Mouse (Mus musculus) forebrain, embryonic 11.5 days (tissue): ENCODE data around the gene Prkce. TPM values are rescaled to one million over a fixed set of nuclear protein-coding genes. Genes with fewer than 3 reads are reported as not detected.

Source experiments
- ATAC-seq: fragments of 200-750 bp; cut with Nextera tagmentation; replicated peaks from 2 replicates; pipeline ENCODE4 v1.8.0; 2017; ENCODE audit warnings: moderate TSS enrichment; ENCODE audit not compliant: low FRiP score
- DNase-seq: peaks from one replicate; pipeline ENCODE4 v3.0.0-alpha.2; 2017; ENCODE audit warnings: low spot score
- H3K27ac ChIP-seq: fragments of 300-500 bp; sonication (generic); 2 replicates; pipeline ENCODE4 v1.5.1; 2014; ENCODE audit warnings: low read depth, low read length
- H3K27me3 ChIP-seq: fragments of 300-500 bp; sonication (generic); 2 replicates; pipeline ENCODE4 v1.6.1; 2014; ENCODE audit warnings: mild to moderate bottlenecking, low read length, mixed read lengths; ENCODE audit not compliant: control insufficient read depth, insufficient read depth
- H3K36me3 ChIP-seq: fragments of 300-500 bp; sonication (generic); 2 replicates; pipeline ENCODE4 v1.6.1; 2014; ENCODE audit warnings: mild to moderate bottlenecking, low read length, moderate library complexity, mixed read lengths; ENCODE audit not compliant: control insufficient read depth, insufficient read depth
- H3K4me1 ChIP-seq: fragments of 300-500 bp; sonication (generic); replicated peaks from 2 replicates; pipeline ENCODE4 v1.6.1; 2014; ENCODE audit warnings: low read length, mixed read lengths; ENCODE audit not compliant: control insufficient read depth, insufficient read depth
- H3K4me2 ChIP-seq: fragments of 300-500 bp; sonication (generic); 2 replicates; pipeline ENCODE4 v1.6.1; 2014; ENCODE audit warnings: low read depth, mild to moderate bottlenecking, low read length, moderate library complexity, mixed read lengths; ENCODE audit not compliant: severe bottlenecking
- H3K4me3 ChIP-seq: fragments of 300-500 bp; sonication (generic); 2 replicates; pipeline ENCODE4 v1.5.1; 2014; ENCODE audit warnings: low read depth, low read length
- H3K9ac ChIP-seq: fragments of 300-500 bp; sonication (generic); 2 replicates; pipeline ENCODE4 v1.6.1; 2014; ENCODE audit warnings: low read length
- H3K9me3 ChIP-seq: fragments of 300-500 bp; sonication (generic); 2 replicates; pipeline ENCODE4 v1.6.1; 2016; ENCODE audit warnings: low read length, mixed read lengths; ENCODE audit not compliant: control insufficient read depth
- WGBS: fragments of 180-500 bp; shearing (Covaris S2); extraction: QIAGEN DNeasy Blood & Tissue Kit; methylation state at CpG from one replicate; pipeline ENCODE4 v1.1.7; 2014; 5-methylcytosine and 5-hydroxymethylcytosine counted together
- polyA plus RNA-seq: library from polyadenylated mRNA; unstranded; fragments of >200 nt; fragmentation: Nextera tagmentation; extraction: Ambion mirVana; gene quantifications from 2 replicates; pipeline ENCODE4 v1.2.1, GENCODE M21; 2014

Gene Prkce
- polyA plus RNA-seq, 1 experiment from 2014 or later, result 6.0 TPM

DNA sequence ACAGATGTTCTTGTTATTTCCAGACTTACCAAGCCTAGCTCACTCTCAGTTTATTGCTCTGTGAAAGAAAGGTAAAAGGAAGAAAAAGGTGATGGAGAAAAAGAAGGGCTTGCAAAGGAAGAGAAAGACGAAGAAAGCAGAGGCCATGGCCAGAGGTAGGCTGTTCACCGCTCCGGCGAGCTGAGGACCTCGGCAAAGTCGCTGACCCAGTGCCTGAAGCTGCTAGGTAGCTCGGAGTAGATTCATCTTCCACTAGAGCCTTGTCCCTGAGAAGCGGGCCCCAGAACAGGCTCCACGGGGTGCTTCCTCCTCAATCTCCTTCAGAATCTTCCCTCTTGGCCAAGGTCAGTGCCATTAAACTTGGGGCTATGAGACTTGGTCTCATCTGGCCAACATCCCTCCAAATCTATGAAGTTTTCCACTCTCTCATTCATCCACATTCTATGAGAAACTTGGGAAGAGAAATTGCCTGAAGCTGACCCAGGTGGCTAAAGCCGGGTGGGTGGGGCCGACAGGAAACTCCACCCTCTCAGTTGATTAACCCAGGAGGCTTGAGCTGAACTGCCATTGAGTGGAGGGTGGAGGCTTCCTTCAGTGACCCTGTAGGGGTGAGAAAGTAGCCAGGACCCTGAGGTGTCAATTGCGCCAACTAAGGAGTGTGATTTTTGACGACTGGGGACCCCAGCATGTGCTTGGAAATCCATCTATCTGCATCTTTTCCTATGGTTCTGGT lies 502.2 kb downstream of the Prkce start:
- Histone ChIP-seq H3K36me3 (no peaks in the 10 kb centered on the region), H3K4me3 (no peak overlapping the region), H3K27me3 (no peaks in the 10 kb centered on the region), H3K9ac (no peak overlapping the region), H3K4me1 (no peaks in the 10 kb centered on the region), H3K4me2 (no peak overlapping the region), H3K9me3 (no peaks in the 10 kb centered on the region), H3K27ac (no peak overlapping the region)
- no peak for ATAC-seq
- WGBS, result 93% methylated on average over 13 of the region's 13 CpGs
- DNase-seq, result no peak

DNA sequence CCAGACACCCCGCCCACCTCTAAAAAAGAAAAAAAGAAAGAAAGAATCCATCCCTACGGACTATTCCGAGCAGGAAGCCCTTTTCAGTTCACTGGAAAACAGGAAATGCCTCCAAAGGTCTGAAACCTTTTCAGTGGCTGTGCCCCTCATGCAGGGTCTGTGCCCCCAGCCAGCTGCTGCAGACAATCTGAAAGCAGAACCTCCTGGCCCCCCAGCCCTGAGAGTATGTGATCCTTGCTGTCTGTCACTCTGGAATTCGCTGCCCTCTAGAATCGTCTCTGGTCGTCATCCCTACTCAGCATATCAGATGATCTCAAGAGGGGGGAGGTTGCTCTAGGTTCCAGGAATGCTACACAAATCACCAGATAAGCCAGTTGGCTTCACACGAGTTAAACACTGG lies 503.1 kb downstream of the Prkce start:
- Histone ChIP-seq H3K27ac (no peak overlapping the region), H3K4me2 (no peak overlapping the region), H3K4me1 (no peaks in the 10 kb centered on the region), H3K9ac (no peak overlapping the region), H3K4me3 (no peak overlapping the region), H3K9me3 (no peaks in the 10 kb centered on the region), H3K27me3 (no peaks in the 10 kb centered on the region), H3K36me3 (no peaks in the 10 kb centered on the region)
- WGBS, result 66% methylated on average over 7 of the region's 7 CpGs
- ATAC-seq, result no peak
- DNase-seq, result no peak

DNA sequence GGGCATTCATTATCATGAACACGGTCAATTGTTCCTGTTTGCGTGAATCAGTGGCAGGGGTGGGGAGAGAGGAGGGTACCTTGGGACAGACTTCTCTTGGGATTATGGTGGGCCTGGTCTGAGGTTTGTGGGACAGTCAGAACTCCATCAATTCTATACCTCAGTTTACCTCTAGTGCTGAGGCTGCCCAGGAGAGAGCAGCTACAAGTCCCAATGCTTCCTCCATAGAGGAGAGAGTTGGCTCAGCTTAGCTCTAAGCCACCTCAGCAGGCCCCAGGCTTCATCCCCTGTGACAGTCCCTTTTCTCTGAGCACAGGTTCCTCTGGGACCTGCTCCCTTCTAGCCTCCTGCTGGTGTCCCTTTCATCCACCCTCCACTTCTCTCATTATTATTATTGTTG lies 507.4 kb downstream of the Prkce start:
- no peak for DNase-seq
- H3K36me3 ChIP-seq, result no peaks in the 10 kb centered on the region
- H3K27me3 ChIP-seq, result no peaks in the 10 kb centered on the region
- H3K27ac ChIP-seq, result no peak overlapping the region
- H3K9me3 ChIP-seq, result no peaks in the 10 kb centered on the region
- 77% methylated on average over 2 of the region's 2 CpGs for WGBS
- no peak overlapping the region for H3K4me3 ChIP-seq
- H3K9ac ChIP-seq, result no peak overlapping the region
- H3K4me1 ChIP-seq, result no peaks in the 10 kb centered on the region
- no peak overlapping the region for H3K4me2 ChIP-seq
- no peak for ATAC-seq

DNA sequence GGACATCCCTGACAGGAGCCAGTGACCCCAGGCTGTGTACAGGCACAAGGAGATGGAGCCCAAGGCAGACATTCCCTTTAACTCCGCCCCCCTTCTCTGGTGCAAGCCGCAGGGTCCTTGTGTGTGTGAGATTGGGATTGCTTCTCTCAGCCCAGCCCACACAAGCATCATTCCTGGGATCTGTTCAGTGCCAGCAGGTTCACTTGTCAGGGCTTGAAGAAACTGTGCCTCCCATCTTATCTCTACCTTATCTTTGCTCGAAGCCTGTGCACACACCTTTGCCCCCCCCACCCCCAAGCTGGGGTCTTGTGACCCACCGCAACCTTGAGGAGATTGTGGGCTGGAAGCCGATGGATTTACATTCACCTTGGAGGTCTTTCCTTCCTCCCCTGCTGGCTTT lies 508.8 kb downstream of the Prkce start:
- ATAC-seq, result no peak
- H3K4me2 ChIP-seq, result no peak overlapping the region
- 82% methylated on average over 5 of the region's 5 CpGs for WGBS

DNA sequence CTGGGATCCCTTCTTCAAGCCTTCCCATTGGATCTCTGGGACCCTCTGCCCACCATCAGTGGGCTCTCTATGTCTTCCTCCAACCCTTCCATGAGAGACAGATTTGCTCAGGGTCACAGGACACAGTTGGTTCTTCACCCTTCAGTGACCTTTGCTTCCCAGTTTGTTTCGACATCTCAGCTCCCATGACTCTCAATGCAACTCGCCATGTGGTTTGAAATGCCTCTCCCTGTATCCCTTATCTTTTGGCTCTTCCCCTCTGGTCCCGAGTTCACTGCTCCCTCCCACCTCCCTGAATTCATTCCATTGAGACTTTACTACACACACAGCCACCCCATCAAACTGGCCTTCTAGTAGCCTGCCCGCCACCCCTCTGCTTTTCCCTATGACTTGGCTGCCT lies 509.3 kb downstream of the Prkce start:
- Histone ChIP-seq H3K27ac (no peak overlapping the region), H3K4me1 (no peaks in the 10 kb centered on the region), H3K9me3 (no peaks in the 10 kb centered on the region), H3K27me3 (no peaks in the 10 kb centered on the region), H3K4me3 (no peak overlapping the region), H3K4me2 (no peak overlapping the region), H3K9ac (no peak overlapping the region), H3K36me3 (no peaks in the 10 kb centered on the region)
- DNase-seq (no peak), ATAC-seq (no peak)
- 80% methylated on average over 4 of the region's 4 CpGs for WGBS

More for the DNA sequence above, 508.8 kb downstream of the Prkce start:
- Histone ChIP-seq H3K9me3 (no peaks in the 10 kb centered on the region), H3K9ac (no peak overlapping the region), H3K27me3 (no peaks in the 10 kb centered on the region), H3K27ac (no peak overlapping the region), H3K4me3 (no peak overlapping the region), H3K36me3 (no peaks in the 10 kb centered on the region), H3K4me1 (no peaks in the 10 kb centered on the region)
- DNase-seq, result no peak

GRCm38 (mm10) chr17:86685263-86685662 lies 517.7 kb downstream of the Prkce start:
- Histone ChIP-seq H3K27me3 (no peaks in the 10 kb centered on the region), H3K4me3 (no peak overlapping the region), H3K4me1 (no peaks in the 10 kb centered on the region), H3K9me3 (no peaks in the 10 kb centered on the region), H3K27ac (no peak overlapping the region), H3K4me2 (no peak overlapping the region), H3K36me3 (no peaks in the 10 kb centered on the region), H3K9ac (no peak overlapping the region)
- DNase-seq, result peak; percentile 29
- 89% methylated on average over 4 of the region's 4 CpGs for WGBS
- ATAC-seq, result no peak

- Histone ChIP-seq H3K27ac (no peak overlapping the region), H3K4me3 (no peak overlapping the region), H3K27me3 (no peaks in the 10 kb centered on the region), H3K9me3 (no peaks in the 10 kb centered on the region), H3K9ac (no peak overlapping the region), H3K4me2 (no peak overlapping the region), H3K36me3 (no peaks in the 10 kb centered on the region), H3K4me1 (no peaks in the 10 kb centered on the region)
- no peak for ATAC-seq
- DNase-seq, result no peak
- 80% methylated on average over 3 of the region's 3 CpGs for WGBS
Measured at GRCm38 (mm10) chr17:86687021-86687420, 519.4 kb downstream of the Prkce start.

- no peaks in the 10 kb centered on the region for H3K9me3 ChIP-seq
- no peaks in the 10 kb centered on the region for H3K36me3 ChIP-seq
- no peak overlapping the region for H3K4me2 ChIP-seq
- H3K4me1 ChIP-seq, result no peaks in the 10 kb centered on the region
- no peak overlapping the region for H3K4me3 ChIP-seq
- 91% methylated on average over 2 of the region's 2 CpGs for WGBS
- no peak for ATAC-seq
- peak; percentile 27 for DNase-seq
- no peaks in the 10 kb centered on the region for H3K27me3 ChIP-seq
- no peak overlapping the region for H3K9ac ChIP-seq
- no peak overlapping the region for H3K27ac ChIP-seq
Measured at GRCm38 (mm10) chr17:86690871-86691390, 523.3 kb downstream of the Prkce start.

DNA sequence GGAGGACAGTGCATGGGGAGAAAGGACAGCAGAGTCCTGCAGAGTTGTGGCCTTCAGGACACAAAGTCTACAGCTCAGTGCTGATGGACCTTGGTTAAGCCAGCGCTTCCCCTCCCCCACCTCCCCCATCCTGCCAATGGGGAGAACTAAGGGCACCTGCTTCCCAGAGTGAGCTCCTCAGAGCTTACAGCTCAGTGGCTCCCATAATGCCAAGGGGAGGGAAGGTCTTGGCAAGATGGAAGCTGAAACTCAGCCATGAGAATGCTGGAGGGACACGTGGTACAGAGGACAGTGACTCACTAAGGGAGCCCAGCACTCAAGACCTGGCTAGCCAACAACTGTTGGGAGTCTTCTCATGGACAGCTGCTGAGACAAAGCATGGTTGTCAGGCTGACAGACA lies 530.2 kb downstream of the Prkce start:
- no peak overlapping the region for H3K4me3 ChIP-seq
- H3K9ac ChIP-seq, result no peak overlapping the region
- H3K9me3 ChIP-seq, result no peaks in the 10 kb centered on the region
- WGBS, result 90% methylated on average over 2 of the region's 2 CpGs
- no peaks in the 10 kb centered on the region for H3K27me3 ChIP-seq
- H3K4me1 ChIP-seq, result no peaks in the 10 kb centered on the region
- no peaks in the 10 kb centered on the region for H3K36me3 ChIP-seq
- ATAC-seq (no peak), DNase-seq (peak; percentile 21)
- H3K4me2 ChIP-seq, result no peak overlapping the region
- H3K27ac ChIP-seq, result no peak overlapping the region
